Mouse (Mus musculus): ENCODE results near the gene Bcl2l11.

- no peak for TF ChIP-seq POLR2A (IDR thresholded peaks at IDR 0.05; ENCODE audit: borderline replicate concordance, control insufficient read depth, low read depth, low read length)
- TF ChIP-seq CTCF (IDR thresholded peaks at IDR 0.05; ENCODE audit: control insufficient read depth, insufficient read depth, low read length), result no peak
Measured at GRCm38 (mm10) chr2:128143992-128144391, 18.2 kb downstream of the Bcl2l11 start.

Data from bone marrow, adult 2 months (tissue).